Mouse (Mus musculus): ENCODE measurements at regions not wholly inside any gene's neighbourhood (a gene's known extent, or its start where the extent isn't known, plus 50 kb on each side); places are given as distances from the start of the nearest gene placed in this dataset.

DNA sequence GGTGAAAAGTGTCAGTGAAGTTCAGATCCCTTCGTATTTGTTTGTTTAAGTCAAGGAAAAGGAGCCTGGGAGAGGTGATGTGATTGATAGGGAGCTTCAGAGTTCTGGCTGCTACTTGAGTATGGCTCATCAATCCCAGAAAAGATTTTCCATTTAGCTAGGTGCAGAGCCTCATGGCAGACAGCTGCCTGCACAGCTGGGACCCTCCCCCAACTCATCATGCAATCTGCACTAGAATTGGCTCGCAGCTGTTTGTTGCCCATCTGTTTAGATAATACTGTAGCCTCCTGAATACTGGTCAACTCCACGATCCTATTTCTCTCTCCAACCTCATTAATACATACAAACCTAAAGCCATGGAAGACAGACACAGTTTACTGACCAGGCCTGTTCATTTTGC lies 354.4 kb downstream of the Edem1 start:
- TF ChIP-seq CTCF (IDR thresholded peaks at IDR 0.05; ENCODE audit: extremely low read depth, insufficient read depth, low read length) = no peak
- no peak for TF ChIP-seq POLR2A (IDR thresholded peaks at IDR 0.05; ENCODE audit: extremely low read depth, insufficient read depth, low read length)
